Mouse (Mus musculus): ENCODE measurements around the gene Stac2. TPM values are rescaled to one million over a fixed set of nuclear protein-coding genes. Genes with fewer than 3 reads are reported as not detected.
A peak's percentile ranks its signal among the peaks of the same experiment; 100 is the strongest.

Gene Stac2
- polyA plus RNA-seq, 1 experiment from 2014 or later = 6.7 TPM

GRCm38 (mm10) chr11:98075195-98075808 is 22.0 kb upstream of the Stac2 start:
- H3K27ac ChIP-seq = no peak overlapping the region
- H3K36me3 ChIP-seq (replicated peaks; ENCODE audit: control insufficient read depth, insufficient read depth) = no peaks in the 10 kb centered on the region
- 20% methylated on average over 13 of the region's 13 CpGs for WGBS
- peak; percentile 96 for DNase-seq (ENCODE audit: low spot score)
- H3K4me1 ChIP-seq (replicated peaks; ENCODE audit: control insufficient read depth, insufficient read depth, low read length) = no peaks in the 10 kb centered on the region
- ATAC-seq (ENCODE audit: low FRiP score) = no peak
- no peak overlapping the region for H3K4me2 ChIP-seq (replicated peaks)
- H3K27me3 ChIP-seq (ENCODE audit: control insufficient read depth, insufficient read depth, low read length) = no peaks in the 10 kb centered on the region
- H3K4me3 ChIP-seq (replicated peaks; ENCODE audit: low read length) = no peak overlapping the region
- H3K9ac ChIP-seq = no peak overlapping the region
- H3K9me3 ChIP-seq (ENCODE audit: control insufficient read depth, low read length) = no peaks in the 10 kb centered on the region

- Histone ChIP-seq H3K4me1 (replicated peaks; ENCODE audit: control insufficient read depth, insufficient read depth, low read length) (no peaks in the 10 kb centered on the region), H3K27ac (no peak overlapping the region), H3K27me3 (ENCODE audit: control insufficient read depth, insufficient read depth, low read length) (no peaks in the 10 kb centered on the region), H3K4me3 (replicated peaks; ENCODE audit: low read length) (no peak overlapping the region), H3K9ac (no peak overlapping the region), H3K9me3 (ENCODE audit: control insufficient read depth, low read length) (no peaks in the 10 kb centered on the region), H3K36me3 (replicated peaks; ENCODE audit: control insufficient read depth, insufficient read depth) (no peaks in the 10 kb centered on the region), H3K4me2 (replicated peaks) (no peak overlapping the region)
- WGBS = 94% methylated on average over 4 of the region's 4 CpGs
- no peak for DNase-seq (ENCODE audit: low spot score)
- ATAC-seq (ENCODE audit: low FRiP score) = no peak
Measured at GRCm38 (mm10) chr11:98073442-98073841, 20.2 kb upstream of the Stac2 start.

- Histone ChIP-seq H3K4me1 (replicated peaks; ENCODE audit: control insufficient read depth, insufficient read depth, low read length) (no peaks in the 10 kb centered on the region), H3K36me3 (replicated peaks; ENCODE audit: control insufficient read depth, insufficient read depth) (no peaks in the 10 kb centered on the region), H3K4me3 (replicated peaks; ENCODE audit: low read length) (no peak overlapping the region), H3K9ac (no peak overlapping the region), H3K4me2 (replicated peaks) (no peak overlapping the region), H3K9me3 (ENCODE audit: control insufficient read depth, low read length) (0 out of 2 replicates have a peak, but pooled peaks cover 7% of the 10 kb centered on the region), H3K27me3 (ENCODE audit: control insufficient read depth, insufficient read depth, low read length) (no peaks in the 10 kb centered on the region), H3K27ac (no peak overlapping the region)
- DNase-seq (ENCODE audit: low spot score) = no peak
- ATAC-seq (ENCODE audit: low FRiP score) = no peak
- 96% methylated on average over 21 of the region's 21 CpGs for WGBS
Measured at GRCm38 (mm10) chr11:98067255-98067654, 14.0 kb upstream of the Stac2 start.

GRCm38 (mm10) chr11:98066201-98066600 is 12.9 kb upstream of the Stac2 start:
- no peaks in the 10 kb centered on the region for H3K4me1 ChIP-seq (replicated peaks; ENCODE audit: control insufficient read depth, insufficient read depth, low read length)
- ATAC-seq (ENCODE audit: low FRiP score) = no peak
- no peak overlapping the region for H3K27ac ChIP-seq
- no peak overlapping the region for H3K4me2 ChIP-seq (replicated peaks)
- H3K9me3 ChIP-seq (ENCODE audit: control insufficient read depth, low read length) = 0 out of 2 replicates have a peak, but pooled peaks cover 7% of the 10 kb centered on the region
- H3K27me3 ChIP-seq (ENCODE audit: control insufficient read depth, insufficient read depth, low read length) = no peaks in the 10 kb centered on the region
- no peak overlapping the region for H3K4me3 ChIP-seq (replicated peaks; ENCODE audit: low read length)
- no peaks in the 10 kb centered on the region for H3K36me3 ChIP-seq (replicated peaks; ENCODE audit: control insufficient read depth, insufficient read depth)
- WGBS = 93% methylated on average over 12 of the region's 12 CpGs
- no peak for DNase-seq (ENCODE audit: low spot score)
- no peak overlapping the region for H3K9ac ChIP-seq

- 0 out of 2 replicates have a peak, but pooled peaks cover 3% of the 10 kb centered on the region for H3K4me1 ChIP-seq (replicated peaks; ENCODE audit: control insufficient read depth, insufficient read depth, low read length)
- H3K27ac ChIP-seq = no peak overlapping the region
- no peak overlapping the region for H3K9ac ChIP-seq
- no peak overlapping the region for H3K4me2 ChIP-seq (replicated peaks)
- H3K4me3 ChIP-seq (replicated peaks; ENCODE audit: low read length) = no peak overlapping the region
- DNase-seq (ENCODE audit: low spot score) = peak; percentile 65
- H3K9me3 ChIP-seq (ENCODE audit: control insufficient read depth, low read length) = 0 out of 2 replicates have a peak, but pooled peaks cover 2% of the 10 kb centered on the region
- H3K36me3 ChIP-seq (replicated peaks; ENCODE audit: control insufficient read depth, insufficient read depth) = no peaks in the 10 kb centered on the region
- ATAC-seq (ENCODE audit: low FRiP score) = no peak
- 55% methylated on average over 6 of the region's 6 CpGs for WGBS
- H3K27me3 ChIP-seq (ENCODE audit: control insufficient read depth, insufficient read depth, low read length) = no peaks in the 10 kb centered on the region
Measured at GRCm38 (mm10) chr11:98061904-98062562, 8.8 kb upstream of the Stac2 start.

- Histone ChIP-seq H3K4me3 (replicated peaks; ENCODE audit: low read length) (no peak overlapping the region), H3K9ac (no peak overlapping the region), H3K4me1 (replicated peaks; ENCODE audit: control insufficient read depth, insufficient read depth, low read length) (0 out of 2 replicates have a peak, but pooled peaks cover 3% of the 10 kb centered on the region), H3K27me3 (ENCODE audit: control insufficient read depth, insufficient read depth, low read length) (0 out of 2 replicates have a peak, but pooled peaks cover 3% of the 10 kb centered on the region), H3K4me2 (replicated peaks) (no peak overlapping the region), H3K27ac (no peak overlapping the region), H3K36me3 (replicated peaks; ENCODE audit: control insufficient read depth, insufficient read depth) (no peaks in the 10 kb centered on the region), H3K9me3 (ENCODE audit: control insufficient read depth, low read length) (no peaks in the 10 kb centered on the region)
- no peak for ATAC-seq (ENCODE audit: low FRiP score)
- WGBS = 76% methylated on average over 3 of the region's 3 CpGs
- no peak for DNase-seq (ENCODE audit: low spot score)
Measured at GRCm38 (mm10) chr11:98061441-98061840, 8.2 kb upstream of the Stac2 start.

GRCm38 (mm10) chr11:98060104-98060692 is 6.9 kb upstream of the Stac2 start:
- no peak; the same call in 1 of the 2 replicates for ATAC-seq (ENCODE audit: low FRiP score)
- H3K27ac ChIP-seq = no peak overlapping the region
- no peaks in the 10 kb centered on the region for H3K9me3 ChIP-seq (ENCODE audit: control insufficient read depth, low read length)
- no peak overlapping the region for H3K4me3 ChIP-seq (replicated peaks; ENCODE audit: low read length)
- no peak for DNase-seq (ENCODE audit: low spot score)
- 0 out of 2 replicates have a peak, but pooled peaks cover 3% of the 10 kb centered on the region for H3K4me1 ChIP-seq (replicated peaks; ENCODE audit: control insufficient read depth, insufficient read depth, low read length)
- WGBS = 68% methylated on average over 5 of the region's 5 CpGs
- 0 out of 2 replicates have a peak, but pooled peaks cover 3% of the 10 kb centered on the region for H3K27me3 ChIP-seq (ENCODE audit: control insufficient read depth, insufficient read depth, low read length)
- no peaks in the 10 kb centered on the region for H3K36me3 ChIP-seq (replicated peaks; ENCODE audit: control insufficient read depth, insufficient read depth)
- no peak overlapping the region for H3K9ac ChIP-seq
- no peak overlapping the region for H3K4me2 ChIP-seq (replicated peaks)

GRCm38 (mm10) chr11:98059662-98060061 is 6.4 kb upstream of the Stac2 start:
- no peak for DNase-seq (ENCODE audit: low spot score)
- Histone ChIP-seq H3K4me2 (replicated peaks) (no peak overlapping the region), H3K9ac (no peak overlapping the region), H3K4me3 (replicated peaks; ENCODE audit: low read length) (no peak overlapping the region), H3K9me3 (ENCODE audit: control insufficient read depth, low read length) (no peaks in the 10 kb centered on the region), H3K27me3 (ENCODE audit: control insufficient read depth, insufficient read depth, low read length) (0 out of 2 replicates have a peak, but pooled peaks cover 3% of the 10 kb centered on the region), H3K36me3 (replicated peaks; ENCODE audit: control insufficient read depth, insufficient read depth) (no peaks in the 10 kb centered on the region), H3K27ac (no peak overlapping the region), H3K4me1 (replicated peaks; ENCODE audit: control insufficient read depth, insufficient read depth, low read length) (0 out of 2 replicates have a peak, but pooled peaks cover 3% of the 10 kb centered on the region)
- ATAC-seq (ENCODE audit: low FRiP score) = no peak; the same call in 1 of the 2 replicates
- WGBS = 37% methylated on average over 7 of the region's 7 CpGs

GRCm38 (mm10) chr11:98057998-98058397 is 4.7 kb upstream of the Stac2 start:
- Histone ChIP-seq H3K27ac (no peak overlapping the region), H3K27me3 (ENCODE audit: control insufficient read depth, insufficient read depth, low read length) (peaks cover 5% of the 10 kb centered on the region), H3K36me3 (replicated peaks; ENCODE audit: control insufficient read depth, insufficient read depth) (no peaks in the 10 kb centered on the region), H3K4me1 (replicated peaks; ENCODE audit: control insufficient read depth, insufficient read depth, low read length) (0 out of 2 replicates have a peak, but pooled peaks cover 6% of the 10 kb centered on the region), H3K4me3 (replicated peaks; ENCODE audit: low read length) (no peak overlapping the region), H3K9me3 (ENCODE audit: control insufficient read depth, low read length) (no peaks in the 10 kb centered on the region), H3K9ac (no peak overlapping the region), H3K4me2 (replicated peaks) (no peak overlapping the region)
- 84% methylated on average over 5 of the region's 5 CpGs for WGBS
- DNase-seq (ENCODE audit: low spot score) = no peak
- no peak for ATAC-seq (ENCODE audit: low FRiP score)

Measured in hindbrain, embryonic 14.5 days (tissue).